Comparison of ENCODE assay signal across 27 mouse cellular contexts in the genomic region with DNA sequence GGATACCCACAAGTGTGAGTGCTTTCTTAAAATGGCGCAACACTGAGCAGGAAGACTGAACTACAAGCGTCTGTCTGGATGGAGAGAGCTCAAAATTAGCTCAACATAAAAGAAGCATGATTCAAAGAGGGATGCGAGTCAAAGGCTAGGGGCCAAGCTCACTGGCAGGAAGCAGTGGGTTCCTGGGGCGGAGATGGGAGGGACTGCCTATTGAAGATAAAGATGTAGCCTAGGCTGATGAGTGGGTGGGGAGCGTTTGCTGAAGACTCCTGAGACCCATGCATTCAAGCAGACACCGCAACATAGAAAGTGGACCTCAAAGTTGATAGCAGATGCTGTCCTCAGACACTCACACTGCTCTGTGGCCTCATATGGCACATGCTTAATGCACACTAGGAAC.
DNase-seq lines count a peak whose midpoint lies in the region; ATAC-seq lines count a peak whose summit lies in the region.
"Had no signal": no experiment of that assay in that cellular context is flagged by ENCODE, and none has a peak within 500 bp of the region (broad histone marks: within the 10 kb centered on the region; RNA-seq: fewer than 3 reads in every experiment).

No protein-coding gene starts in this region.

- no peaks in the 10 kb centered on the region for H3K9me3 ChIP-seq in heart, embryonic 12.5 days (replicated peaks)
- no peaks in the 10 kb centered on the region for H3K9me3 ChIP-seq in kidney, embryonic 15.5 days (replicated peaks)
- H3K9me3 ChIP-seq: embryonic facial prominence, embryonic 13.5 days; forebrain, embryonic 12.5 days; limb, embryonic 13.5 days; neural tube, embryonic 13.5 days had no signal

- no peak overlapping the region for H3K27ac ChIP-seq in heart, embryonic 12.5 days (ENCODE audit: poor library complexity, severe bottlenecking)
- H3K27ac ChIP-seq in kidney, embryonic 15.5 days = no peak overlapping the region
- H3K27ac ChIP-seq: embryonic facial prominence, embryonic 13.5 days; forebrain, embryonic 12.5 days; limb, embryonic 13.5 days; macrophage; neural tube, embryonic 13.5 days had no signal

- H3K36me3 ChIP-seq in heart, embryonic 12.5 days = peaks cover 34% of the 10 kb centered on the region
- peaks cover 68% of the 10 kb centered on the region for H3K36me3 ChIP-seq in kidney, embryonic 15.5 days

- 66% methylated on average over 6 of the region's 6 CpGs for WGBS in heart, embryonic 12.5 days
- WGBS in kidney, embryonic 15.5 days = 84% methylated on average over 6 of the region's 6 CpGs

- H3K27me3 ChIP-seq in heart, embryonic 12.5 days (replicated peaks) = no peaks in the 10 kb centered on the region
- H3K27me3 ChIP-seq in kidney, embryonic 15.5 days = no peaks in the 10 kb centered on the region
- H3K27me3 ChIP-seq: embryonic facial prominence, embryonic 13.5 days; forebrain, embryonic 12.5 days; limb, embryonic 13.5 days; neural tube, embryonic 13.5 days; Patski had no signal

- peaks cover 15% of the 10 kb centered on the region for H3K4me1 ChIP-seq in heart, embryonic 12.5 days (replicated peaks)
- H3K4me1 ChIP-seq in kidney, embryonic 15.5 days = 0 out of 2 replicates have a peak, but pooled peaks cover 3% of the 10 kb centered on the region
- H3K4me1 ChIP-seq: embryonic facial prominence, embryonic 13.5 days had no signal

- ATAC-seq in heart, embryonic 12.5 days (ENCODE audit: insufficient number of reproducible peaks, low FRiP score) = no peak
- ATAC-seq in hematopoietic stem cell, adult 5-6 weeks (replicated peaks in 1 of 2; ENCODE audit: insufficient read depth in 1 of 2, low FRiP score in 2 of 2, low TSS enrichment in 1 of 2, low read depth in 1 of 2, poor library complexity in 2 of 2, severe bottlenecking in 2 of 2) = peak; percentile 72 to 78
- peak; percentile 94 for ATAC-seq in megakaryocyte progenitor cell, adult 5-6 weeks (replicated peaks; ENCODE audit: poor library complexity)
- ATAC-seq in kidney, embryonic 15.5 days (replicated peaks; ENCODE audit: low FRiP score) = no peak
- ATAC-seq: hindbrain, embryonic 16.5 days; intestine, postnatal 0 days; Patski had no signal

- H3K4me3 ChIP-seq in heart, embryonic 12.5 days = no peak overlapping the region
- H3K4me3 ChIP-seq in kidney, embryonic 15.5 days (replicated peaks) = no peak overlapping the region
- H3K4me3 ChIP-seq: embryonic facial prominence, embryonic 13.5 days; erythroblast, embryonic 14.5 days; forebrain, embryonic 12.5 days; limb, embryonic 13.5 days; neural tube, embryonic 13.5 days had no signal

- no peak overlapping the region for H3K4me2 ChIP-seq in heart, embryonic 12.5 days
- no peak overlapping the region for H3K4me2 ChIP-seq in kidney, embryonic 15.5 days
- H3K4me2 ChIP-seq: embryonic facial prominence, embryonic 13.5 days; forebrain, embryonic 12.5 days; limb, embryonic 13.5 days; neural tube, embryonic 13.5 days had no signal

- DNase-seq in heart, adult 11 months = peak; percentile 93
- DNase-seq in 416B (ENCODE audit: low read depth) = peak; percentile 76
- no peak for DNase-seq in cerebellum, adult 11 months
- DNase-seq: cerebellum, adult 2 months; cerebellum, postnatal 25 days; embryo, embryonic 11 days; gastrocnemius, postnatal 36 days; heart, postnatal 4 days; kidney, postnatal 36 days; lung, adult 2 months; midbrain, embryonic 14.5 days; right cerebral cortex, adult 18-20 months; thymus, adult 18-20 months; thymus, postnatal 36 days had no signal

- no peak overlapping the region for H3K9ac ChIP-seq in heart, embryonic 12.5 days
- no peak overlapping the region for H3K9ac ChIP-seq in kidney, embryonic 15.5 days
- H3K9ac ChIP-seq: embryonic facial prominence, embryonic 13.5 days; forebrain, embryonic 12.5 days; limb, embryonic 13.5 days; neural tube, embryonic 13.5 days had no signal

Comparison
In these comparisons a context has a peak if more than half of its experiments do, and no peak if none do; other contexts are left out.
1. ATAC-seq: peak in hematopoietic stem cell, adult 5-6 weeks (2 of 2) and megakaryocyte progenitor cell, adult 5-6 weeks (single experiment); none in heart, embryonic 12.5 days (single experiment) and kidney, embryonic 15.5 days (single experiment).